Mouse (Mus musculus): ENCODE results near the gene Mical3.
A peak's percentile ranks its signal among the peaks of the same experiment; 100 is the strongest.

Mical3 gene

DNA sequence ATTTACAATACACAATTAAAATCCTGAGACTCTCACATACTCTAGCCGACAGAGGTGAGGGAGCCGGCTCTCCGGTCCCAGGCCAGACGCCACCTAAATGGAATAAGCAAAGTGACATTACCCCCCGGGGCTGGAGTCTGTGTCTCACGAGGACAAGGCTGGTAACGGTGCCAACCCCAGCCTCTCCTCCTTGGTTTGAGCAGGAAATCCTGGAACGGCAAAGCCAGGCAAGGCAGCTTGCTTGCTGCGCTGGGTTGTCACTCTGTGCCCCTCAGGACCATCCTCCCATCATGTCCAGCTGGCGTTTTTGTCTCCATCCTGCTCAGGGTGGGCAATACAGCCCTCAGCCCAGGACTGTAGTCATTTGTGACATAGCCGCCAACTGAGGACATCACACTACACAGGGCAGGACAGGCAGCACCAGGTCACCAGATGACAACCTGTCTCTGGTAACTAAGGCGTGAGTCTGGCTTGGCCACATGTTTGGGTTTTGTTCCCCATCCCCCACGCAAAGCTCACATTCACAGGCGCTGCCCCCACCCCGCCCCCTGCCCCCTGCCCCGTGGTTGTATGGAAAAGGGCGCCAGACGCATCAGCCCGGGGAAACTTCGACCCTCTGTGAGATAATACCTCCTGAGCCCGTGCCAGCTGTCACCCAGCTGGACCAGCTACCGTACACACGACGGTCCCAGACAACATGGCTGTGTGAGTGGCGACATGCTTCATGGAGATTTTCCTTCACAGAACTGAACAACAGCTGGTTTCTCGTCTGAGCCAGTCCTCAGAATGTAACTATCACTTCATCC is 49.3 kb downstream of the Mical3 start:
- DNase-seq, result peak in 1 of 2 experiments; percentile 43

DNA sequence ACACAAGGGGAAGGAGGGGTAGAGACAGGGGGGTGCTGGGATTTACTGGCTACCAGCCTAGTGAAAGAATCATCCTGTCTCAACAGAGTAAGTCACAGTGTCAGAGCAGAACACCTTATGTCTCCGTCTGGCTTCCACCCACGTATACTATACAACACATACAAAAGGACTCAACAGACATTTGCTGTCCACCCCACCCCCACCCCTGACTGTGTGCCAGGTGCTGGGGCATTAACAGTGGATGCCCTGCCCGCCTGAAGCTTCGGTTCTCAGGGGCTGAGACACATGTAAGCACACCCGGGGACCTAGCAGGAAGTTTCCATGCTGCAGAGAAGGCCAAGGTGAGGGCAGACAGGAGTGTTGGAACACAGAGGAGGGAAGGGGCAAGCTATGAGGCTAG is 52.6 kb downstream of the Mical3 start:
- DNase-seq, result no peak

DNA sequence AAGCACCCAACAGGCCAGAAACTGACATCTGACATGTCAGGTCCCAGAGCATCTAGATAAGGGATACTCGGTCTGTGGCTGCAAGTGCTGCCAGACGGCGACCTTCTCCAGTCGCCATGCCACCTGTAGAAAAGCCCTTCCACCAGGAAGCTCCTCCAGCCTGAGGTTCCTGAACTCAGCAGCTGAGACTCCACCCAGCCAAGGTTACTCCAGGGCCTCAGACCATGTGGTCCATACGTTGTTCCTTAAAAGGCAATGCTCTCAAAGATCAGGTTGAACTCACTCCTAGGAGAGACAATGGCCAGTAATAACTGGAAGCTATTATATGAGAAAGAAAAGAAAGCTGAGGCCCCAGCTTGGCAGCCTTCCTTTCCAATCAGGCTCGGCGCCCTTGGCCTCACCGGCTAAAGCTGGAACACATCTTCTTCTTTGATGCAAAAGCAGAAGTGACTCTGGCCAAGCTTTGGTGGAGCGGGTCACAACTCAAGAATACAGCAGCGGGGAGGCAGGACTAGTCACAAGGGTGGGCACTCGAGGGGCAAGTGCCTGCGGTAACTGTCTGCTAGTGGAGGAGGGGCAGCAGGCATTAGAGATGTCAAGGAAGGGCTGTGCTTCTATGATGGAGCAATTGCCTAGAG is 53.8 kb downstream of the Mical3 start:
- DNase-seq, result no peak

DNA sequence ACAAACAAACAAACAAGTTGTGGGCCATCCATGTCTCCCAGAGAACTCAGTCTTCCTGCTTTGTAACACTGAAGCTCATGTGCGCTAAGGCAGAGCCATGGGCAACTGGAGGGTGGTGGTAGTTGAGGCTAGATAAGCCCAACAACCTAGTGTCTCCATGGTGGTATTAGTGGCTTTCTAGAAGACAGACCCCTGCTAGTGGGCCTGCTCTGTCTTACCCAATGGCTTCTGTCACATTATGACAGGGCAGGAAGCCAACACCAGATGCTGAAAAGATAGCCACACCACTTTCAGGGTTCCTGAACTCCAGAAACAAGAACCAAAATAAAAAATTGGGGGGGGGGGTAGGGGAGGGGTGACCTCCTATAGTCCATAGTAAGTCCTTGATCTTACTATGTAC is 55.0 kb downstream of the Mical3 start:
- no peak for DNase-seq

DNA sequence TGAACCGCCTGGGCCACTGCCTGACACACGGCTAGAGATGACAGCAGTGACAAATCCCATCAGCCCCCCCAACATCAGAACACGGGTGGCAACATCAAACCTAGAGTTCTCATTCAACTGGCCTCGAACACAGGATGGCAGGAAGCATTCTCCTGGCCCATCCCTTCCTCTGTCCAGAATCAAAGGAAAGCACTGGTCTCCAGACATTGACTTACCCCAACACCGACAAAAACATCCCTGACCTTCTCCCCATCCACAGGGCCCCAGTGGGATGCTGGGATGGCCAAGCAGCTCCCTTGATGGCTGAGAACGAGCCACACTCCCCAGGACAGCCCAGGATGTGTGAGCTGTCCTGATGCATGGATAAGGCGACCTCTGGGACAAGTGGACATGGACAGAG is 57.5 kb downstream of the Mical3 start:
- no peak for DNase-seq

DNA sequence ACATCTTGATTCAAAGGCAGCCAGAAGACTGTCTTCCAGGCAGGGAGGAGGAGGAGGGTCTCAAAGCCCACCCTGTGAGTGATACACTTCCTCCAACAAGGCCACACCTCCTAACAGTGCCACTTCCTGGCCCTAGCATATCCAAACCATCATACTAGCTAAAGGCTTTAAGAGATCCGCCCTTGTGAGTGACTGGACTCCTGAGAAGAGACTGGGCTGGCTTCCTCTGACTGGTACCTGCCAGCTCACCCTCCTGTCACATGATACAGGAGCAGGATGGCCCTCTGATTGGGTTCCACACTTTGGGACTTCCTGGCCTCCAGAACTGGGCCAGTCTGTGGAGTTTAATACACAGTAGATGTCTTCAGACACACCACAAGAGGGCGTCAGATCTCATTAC is 58.2 kb downstream of the Mical3 start:
- DNase-seq, result no peak

DNA sequence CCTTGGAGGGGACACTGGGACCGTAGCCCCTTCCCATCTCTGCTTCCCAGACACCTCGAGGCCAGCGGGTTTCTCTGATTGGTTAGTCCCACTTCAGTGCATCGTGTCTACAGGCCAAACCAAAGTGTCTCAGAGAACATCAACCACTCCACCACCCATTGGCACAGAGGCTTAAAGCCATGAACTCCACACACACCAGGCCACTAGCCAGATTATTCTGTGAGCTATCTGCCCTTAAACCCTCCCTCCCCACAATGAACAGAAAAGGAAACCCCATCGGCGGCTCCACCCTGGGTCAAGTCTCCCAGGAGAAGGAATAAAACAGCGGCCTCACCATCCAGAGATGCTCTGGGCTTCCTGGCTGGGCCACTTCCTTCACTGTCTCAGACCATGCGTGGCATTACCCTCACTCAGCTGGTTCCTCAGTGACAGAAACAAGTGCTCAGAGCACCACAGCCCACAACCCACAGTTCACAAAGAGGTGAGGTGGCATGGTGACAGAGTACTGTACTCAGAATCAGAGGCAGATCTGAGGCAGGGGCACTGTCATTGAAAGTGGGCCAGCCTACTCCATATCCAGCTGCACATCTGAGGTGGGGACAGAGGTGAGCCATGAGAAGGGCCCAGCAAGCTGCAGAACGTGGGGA is 60.1 kb downstream of the Mical3 start:
- DNase-seq, result peak in 1 of 2 experiments; percentile 36

DNA sequence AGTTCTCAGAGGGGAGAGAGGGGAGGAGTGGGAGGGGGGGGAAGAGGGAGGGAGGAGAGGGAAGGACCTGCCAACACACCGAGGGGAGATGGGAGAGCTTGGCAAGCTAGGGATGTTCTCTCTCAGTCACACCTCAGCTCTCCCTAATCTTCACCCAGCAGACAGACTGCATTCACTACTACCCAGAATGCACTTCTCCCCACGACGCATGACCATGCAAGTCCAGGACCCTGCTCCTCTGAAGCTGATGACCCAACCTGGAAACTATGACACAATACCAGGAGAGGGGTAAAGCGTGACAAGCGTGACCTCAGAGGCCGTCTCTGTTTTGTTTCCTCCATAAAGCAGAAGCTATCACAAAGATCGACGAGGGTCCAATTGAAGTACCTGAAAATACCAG is 61.6 kb downstream of the Mical3 start:
- no peak for DNase-seq

DNA sequence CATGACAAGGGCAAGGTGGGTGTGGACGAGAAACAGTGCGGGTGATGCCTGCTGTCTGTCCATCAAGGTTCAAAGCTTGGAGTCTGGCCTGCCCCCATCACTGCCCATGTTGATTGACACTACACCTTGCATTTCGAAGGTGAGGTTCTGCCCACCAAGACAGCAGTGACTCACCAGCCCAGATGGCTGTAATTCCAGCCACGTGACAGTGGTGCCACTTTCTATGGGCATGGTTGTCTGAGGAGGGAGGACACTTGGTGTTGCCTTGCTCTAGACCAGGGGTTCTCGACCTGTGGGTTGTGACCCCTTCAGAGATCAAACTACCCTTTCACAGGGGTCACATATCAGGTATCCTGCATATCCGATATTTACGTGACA is 62.7 kb downstream of the Mical3 start:
- DNase-seq, result peak in 1 of 2 experiments; percentile 13

DNA sequence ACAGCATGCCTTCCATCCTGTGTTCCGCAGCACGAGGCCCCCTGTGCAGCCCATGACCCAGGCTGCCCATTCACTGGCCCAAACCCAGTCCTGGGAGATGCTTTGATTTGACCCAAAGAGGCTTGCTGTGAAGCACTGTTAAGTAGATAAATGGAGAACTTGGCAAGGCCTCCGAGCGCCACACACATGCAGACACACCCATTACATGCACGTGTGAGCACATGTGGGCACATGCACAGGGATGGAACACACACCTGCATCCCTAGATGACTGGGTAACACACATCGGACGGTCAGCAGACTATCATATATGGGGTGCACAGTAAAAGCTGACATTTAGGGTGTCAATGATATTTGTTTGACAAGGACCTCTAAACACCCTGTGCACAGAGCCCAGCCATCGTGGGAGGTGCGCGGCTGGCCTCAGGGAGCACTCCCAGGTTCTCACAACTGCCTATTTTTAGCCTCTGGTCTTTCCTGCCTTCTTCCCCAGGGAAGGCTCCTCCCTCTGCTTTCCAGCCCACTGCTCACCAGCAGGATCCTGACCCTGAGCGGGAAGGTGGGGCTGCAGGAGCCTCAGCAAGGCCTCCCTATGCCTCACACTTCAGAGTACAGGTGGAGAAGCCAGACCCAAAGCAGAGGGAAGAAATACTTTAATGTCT is 63.2 kb downstream of the Mical3 start:
- peak; percentile 80 to 87 for DNase-seq

DNA sequence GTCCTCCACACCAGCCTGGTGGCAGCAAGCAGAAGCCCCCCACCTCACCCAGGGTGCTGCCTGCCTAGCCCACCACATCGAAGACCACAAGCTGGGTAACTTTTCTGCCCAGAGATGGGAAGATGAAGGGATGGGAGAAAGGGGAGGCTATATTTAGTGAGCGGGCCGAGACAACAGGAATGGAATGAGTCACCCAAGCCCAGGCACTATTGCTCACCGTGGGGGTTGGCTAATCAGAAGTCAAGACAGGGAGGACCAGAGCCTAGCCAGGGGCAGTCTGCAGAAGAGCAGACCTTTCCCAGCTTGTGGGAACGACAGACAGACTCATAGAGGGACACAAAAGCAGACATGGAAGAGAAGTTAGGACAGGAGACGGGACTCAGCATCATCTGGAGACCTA is 64.0 kb downstream of the Mical3 start:
- DNase-seq, result no peak

DNA sequence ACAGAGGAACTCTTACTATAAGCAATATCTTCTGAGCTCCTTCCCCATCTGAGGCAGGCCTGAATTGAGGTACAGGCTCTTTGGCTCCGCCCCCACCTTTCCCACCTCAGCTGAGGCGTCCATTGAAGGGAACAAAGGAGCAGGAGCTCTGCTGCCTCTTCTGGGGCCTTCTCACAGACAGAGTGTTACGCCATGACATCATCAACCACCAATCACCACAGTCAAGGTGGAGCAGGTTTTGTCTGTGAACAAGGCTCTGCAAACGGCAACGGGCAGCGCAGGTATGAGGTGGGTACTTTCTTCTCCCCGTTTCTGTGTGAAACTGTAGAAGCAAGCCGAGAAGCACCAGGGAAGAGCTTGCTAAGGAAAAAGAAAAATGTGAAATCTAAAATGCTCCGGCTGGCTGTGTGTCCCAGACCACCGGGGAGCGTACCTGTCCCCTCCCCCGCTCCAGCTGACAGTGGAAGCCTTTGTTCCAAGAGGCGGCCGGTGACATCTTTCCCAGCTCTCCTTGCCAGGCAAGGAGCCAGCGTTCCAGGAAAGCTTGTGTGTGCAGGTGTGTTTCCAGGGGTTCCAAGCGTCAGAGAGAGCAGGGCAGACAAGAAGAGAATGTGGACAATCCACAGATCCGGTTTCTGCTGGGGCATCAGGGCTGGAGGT is 66.3 kb downstream of the Mical3 start:
- DNase-seq, result peak in 1 of 2 experiments; percentile 64

DNA sequence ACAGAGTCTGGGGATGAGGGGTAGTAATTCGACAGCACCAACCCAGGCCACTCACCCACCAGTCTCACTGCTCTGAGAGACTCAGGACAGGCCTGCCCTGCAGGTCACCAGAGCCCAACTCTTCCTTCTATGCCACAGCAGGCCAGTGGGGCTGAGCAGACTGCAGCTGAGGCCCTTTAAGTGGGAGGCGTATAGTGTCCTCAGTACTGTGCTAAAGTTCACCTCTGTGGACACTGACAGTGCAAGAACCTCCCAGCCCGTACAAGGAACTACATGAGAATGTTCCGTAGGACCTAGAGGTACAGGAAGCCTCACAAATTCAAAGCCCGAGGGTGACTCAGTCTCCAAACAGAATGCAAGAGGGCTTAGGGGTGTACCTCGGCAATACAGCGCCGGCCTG is 67.0 kb downstream of the Mical3 start:
- peak; percentile 58 to 79 for DNase-seq

DNA sequence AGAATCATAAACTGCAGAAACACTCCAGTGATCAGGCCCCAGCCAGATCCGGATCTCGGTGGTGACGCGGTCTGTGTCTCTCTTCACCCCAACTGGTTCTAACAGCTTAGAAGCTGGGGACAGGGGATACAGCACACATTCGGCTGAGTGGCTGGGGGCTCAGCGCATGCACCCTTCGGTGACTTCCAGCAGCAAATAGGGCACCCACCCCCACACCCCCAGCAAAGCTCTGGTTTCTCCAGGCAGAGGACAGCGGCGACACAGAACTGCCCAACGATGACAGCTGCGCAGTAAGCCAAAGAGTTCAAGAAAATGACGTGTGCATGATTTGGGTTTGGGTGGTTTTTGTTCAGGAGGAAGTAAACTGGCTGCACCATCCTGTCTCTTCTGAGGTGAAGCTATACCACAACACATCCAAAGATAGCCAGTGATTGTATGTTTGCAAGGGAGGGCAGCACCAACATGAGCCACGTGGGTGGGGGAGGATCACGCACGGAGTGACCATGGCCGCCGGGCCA is 67.8 kb downstream of the Mical3 start:
- DNase-seq, result no peak

DNA sequence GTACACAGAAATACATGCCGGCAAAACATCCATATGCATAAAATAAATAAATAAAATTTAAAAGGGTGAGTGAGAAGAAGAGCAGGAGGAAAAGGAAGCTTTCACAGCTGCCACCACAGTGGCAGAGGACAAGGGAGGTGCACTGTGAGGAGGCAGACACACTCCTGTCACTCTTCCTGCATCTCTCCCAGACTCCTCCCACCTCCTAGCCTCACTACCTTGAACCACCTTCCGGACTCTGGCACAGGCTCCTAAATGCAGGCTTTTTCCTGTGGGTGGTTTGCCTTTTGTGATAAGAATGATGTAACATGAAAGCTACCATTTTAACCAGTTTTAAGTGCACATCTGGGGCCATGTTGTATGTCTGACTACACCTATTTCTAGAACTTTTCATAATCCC is 72.8 kb downstream of the Mical3 start:
- no peak for DNase-seq

DNA sequence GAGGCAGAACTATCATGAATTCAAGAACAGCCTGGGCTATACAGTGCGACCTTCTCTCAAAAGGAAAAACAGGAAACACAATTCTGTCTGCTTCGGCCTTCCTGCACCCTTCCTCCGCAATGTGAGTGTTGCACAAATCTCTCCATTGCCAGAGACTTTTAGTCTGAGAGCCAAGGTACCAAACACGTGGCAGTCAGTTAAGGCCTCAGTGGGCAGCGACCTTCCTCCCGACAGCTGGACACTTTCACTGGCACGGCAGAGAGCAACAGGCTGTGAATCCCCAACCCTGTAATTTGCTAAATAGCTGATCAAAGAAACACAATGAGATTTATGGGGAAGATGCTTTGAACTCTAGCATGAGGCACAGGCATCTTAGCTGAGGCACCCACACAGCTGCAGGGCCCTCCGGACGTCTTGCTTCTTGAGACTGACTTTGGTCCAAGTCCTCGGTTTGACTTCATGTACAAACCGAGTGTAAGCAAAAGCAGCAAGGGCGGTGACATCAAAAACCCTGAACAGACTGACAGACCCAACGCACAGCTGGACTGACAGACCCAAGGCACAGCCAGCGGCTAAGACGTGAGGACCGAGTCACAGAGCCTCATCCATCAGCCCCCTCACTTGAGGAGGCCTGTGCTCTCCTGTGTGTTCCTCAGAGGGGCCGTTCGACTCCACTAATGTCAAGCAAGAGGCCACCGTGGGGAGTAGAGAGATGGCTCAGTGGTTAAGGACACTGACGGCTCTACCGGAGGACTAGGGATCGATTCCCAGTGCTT is 73.4 kb downstream of the Mical3 start:
- no peak for DNase-seq

DNA sequence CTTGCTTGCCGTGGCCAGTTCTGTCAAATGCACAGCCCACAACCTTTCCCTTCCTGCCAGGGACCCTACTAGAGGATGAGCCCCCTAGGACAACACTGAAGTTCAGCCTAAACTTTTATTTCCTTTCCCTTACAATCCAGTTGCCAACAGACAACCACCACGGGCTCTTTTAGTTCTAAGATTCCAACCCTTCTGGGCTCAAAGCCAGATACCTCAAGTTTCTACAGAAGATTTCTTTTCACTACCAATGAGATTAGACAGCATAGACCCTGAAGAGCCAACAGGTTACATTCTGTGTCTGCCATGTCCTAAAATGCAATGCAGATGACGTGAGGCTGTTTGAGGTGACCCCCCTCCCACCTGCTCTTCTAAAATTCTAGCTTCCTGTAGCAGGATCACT is 75.3 kb downstream of the Mical3 start:
- no peak for DNase-seq

DNA sequence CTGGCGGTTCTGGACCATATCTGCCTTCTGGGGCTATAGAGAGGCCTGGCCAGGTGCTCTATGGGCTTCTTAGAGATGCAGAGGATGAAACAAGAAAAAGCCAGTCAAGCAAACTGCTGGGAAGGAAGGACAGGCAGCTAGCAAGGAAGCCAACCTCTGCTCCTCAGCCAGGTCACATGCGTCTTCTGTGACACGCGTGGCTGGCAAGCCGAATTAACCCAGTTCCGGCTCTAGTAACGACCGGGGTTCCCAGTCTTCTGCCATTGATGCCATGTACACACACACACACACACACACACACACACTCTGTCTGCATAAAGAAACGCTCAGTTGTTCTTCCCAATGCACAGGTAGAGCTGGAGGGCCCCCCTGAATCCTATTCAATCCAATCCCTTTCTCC is 75.9 kb downstream of the Mical3 start:
- no peak for DNase-seq

DNA sequence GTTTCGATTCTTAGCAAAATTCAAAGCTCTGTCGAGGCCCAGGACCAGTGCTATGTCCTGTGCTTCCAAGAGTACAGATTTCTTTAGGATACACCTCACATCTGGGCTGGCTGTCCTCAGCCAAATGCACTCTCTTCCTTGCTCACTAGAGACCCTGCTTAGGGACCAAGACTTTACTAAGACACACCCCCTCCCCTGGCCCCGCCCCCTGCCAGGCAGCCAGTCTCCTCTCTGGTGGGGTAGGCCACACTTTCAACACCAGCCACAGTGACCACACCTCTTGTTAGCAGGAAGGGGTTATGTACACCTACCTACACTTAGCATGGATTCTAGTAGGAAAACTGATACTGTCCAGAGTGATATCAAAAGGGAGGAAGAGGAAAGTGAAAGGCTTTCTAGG is 76.5 kb downstream of the Mical3 start:
- DNase-seq, result no peak

DNA sequence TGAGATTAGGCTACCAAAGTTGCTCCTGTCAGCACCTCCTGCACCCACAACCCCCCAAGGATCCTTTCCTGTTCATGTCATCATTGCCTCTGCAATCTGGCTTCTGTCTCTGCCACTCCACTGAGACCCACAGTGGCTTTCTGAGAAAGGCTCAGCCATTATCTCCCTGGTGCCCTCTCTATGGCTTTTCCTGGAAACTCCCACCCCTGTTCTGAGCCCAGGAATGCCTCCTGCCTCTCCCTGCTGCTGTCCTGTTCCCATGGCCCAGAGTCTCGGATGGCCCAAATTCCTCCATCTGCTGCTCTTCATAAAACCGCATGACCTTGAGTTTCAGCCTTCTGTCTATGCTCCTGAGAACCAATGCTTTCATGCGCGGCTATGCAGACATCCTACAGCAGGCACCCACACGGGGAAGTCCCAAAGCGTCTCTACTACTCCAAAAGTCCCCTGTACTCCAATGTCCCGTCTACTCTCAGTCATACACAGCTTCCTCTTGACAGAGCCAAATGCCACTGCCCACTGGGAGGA is 77.2 kb downstream of the Mical3 start:
- DNase-seq, result no peak

DNA sequence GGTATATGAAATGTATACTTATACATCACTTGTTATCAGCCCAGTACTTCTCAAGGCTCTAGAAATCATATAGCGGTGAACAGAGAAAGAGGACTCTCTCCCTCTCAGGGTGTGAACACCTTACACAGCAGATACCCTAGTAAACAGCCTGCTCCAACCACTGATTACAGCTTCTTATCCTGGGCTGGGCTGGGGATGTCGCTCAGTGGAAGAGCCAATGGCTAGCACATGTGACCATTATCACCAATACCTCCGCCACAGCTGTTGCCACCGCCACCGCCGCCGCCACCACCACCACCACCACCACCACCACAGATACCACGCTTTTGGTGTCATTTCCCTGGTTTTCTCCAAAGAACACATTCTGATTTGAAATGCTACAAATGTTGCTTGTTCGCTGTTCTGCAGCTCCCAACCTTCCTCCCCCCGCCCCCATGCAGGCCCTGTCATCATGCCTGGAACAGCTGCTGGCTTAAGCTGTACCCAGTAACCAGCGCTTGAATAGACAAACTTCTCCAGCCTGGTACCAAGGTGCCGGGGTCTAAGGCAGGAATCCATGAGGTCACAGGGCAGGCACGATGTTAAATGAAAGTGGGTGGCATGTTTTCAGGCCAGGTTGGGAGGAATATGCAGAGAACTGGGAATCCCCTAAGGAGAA is 78.7 kb downstream of the Mical3 start:
- no peak for DNase-seq
